Mouse (Mus musculus) hindlimb bud, embryonic 11.5 days (tissue): ENCODE measurements around the gene Sipa1.

ENCODE experiments used
- DNase-seq: peaks from one replicate; pipeline ENCODE4 v3.0.0-alpha.2; 2012; ENCODE audit warnings: low read depth, low spot score; ENCODE audit errors: extremely low spot score

Sipa1 gene

DNA sequence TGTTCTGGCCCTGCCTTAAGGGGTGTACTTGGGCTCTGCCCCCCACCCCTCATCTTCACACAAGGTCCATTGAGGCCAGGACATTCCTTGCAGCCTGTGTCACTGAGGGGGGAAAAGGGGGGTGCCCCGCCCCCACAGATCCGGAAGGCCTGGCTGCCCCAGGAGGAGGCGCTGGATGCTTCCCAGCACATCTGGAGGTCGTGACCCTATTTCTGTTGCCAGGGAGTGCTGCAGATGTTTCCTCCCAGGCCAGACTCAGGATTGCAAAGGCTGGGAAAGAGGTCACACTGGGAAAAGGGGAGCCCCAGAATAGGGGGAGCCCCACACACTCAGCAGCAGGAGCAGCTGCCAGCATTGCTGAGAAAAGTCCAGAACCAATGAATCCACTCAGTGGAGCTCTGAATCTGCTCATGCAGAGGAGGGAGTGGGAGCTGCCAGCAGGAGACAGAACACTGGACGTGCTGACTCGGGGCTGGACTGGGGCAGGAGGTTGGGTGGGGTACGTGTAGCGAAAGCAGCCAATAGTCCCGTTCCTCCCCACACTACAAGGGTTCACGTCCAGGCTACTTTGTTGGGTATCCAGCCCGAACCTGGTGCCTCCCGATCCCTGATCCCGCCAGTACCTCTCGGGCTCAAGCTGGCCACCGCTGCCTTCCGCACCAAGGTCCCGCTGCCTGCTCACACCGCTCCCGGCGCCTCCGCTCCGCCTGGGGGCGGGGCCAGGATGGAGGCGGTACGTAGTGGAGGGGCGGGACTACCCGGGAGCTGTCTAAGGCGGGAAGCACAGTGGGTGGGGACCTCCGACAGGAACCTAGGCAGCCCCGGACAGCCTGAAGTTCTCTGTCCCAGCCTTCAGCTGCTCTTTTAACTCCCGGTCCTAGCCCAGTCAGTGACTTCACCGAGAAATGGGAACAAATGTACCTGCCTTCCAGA, at the start of gene Sipa1:
Gene Sipa1 (minus strand): TSS at position 727 of the 933 bp plus-strand sequence.
- peak; percentile 68 for DNase-seq

DNA sequence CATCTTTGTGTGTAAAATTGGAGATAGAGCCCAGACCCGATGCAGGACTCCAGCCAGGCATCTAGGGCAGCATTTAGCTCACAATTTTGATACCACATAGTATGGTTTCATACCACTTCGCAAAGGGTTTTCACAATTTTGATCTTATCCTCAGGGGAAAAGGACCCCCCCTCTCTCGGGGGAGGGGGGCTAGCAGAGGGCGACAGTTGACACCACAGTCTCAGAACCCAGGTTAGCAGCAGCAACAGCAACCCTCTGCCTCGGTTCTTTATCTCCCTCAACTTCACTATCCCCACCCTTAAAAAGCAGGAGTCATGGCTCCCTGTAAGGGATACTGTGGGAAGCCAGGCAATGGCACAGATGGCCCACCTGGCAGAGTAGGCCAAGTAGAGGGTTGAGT, 49.7 kb upstream of the Sipa1 start:
- no peak for DNase-seq

DNA sequence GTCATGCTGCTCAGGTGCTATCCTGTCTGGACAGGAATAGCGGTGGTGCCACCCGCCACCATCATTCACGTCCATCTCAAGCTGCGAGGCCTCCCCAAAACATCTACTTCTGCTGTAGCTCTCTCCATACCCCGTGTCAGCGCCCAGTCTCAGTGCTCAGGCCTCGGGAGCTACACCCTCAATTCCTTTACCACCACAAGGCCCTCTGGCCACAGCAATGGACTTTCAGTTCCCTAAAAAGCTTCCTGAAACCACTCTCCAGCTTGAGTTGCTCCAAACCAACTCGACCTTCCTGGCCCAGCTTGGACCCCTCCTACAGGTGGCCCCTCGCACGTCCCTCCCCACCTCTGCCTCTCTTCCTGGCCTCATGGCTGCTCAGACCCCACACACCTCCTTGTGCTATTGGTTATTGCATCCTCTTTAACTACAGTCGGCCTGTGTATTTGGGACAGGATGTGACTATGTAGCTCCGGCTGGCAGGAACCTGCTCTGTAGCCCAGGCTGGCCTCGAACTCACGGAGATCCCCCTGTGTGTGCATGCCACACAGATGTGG, 48.5 kb upstream of the Sipa1 start:
- DNase-seq: no peak

DNA sequence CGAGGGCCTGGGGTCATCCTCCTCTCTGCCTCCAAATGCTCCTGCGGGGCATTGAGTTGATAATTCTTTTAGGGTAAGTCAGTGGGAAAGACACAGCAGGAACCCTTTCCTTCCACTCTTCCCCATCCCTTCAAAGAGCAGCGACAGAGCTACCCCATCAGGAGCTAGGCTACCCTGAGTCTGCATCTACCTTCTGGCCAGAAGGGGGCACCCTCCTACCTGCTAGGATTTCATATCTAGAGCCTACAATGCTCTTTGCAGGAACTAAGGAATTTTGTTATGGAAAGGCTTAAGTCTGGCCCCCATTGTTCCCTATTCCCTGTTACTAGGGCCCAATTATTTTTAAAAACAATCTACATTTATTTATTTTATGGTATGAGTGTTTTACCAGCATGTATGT, 47.7 kb upstream of the Sipa1 start:
- DNase-seq: no peak

DNA sequence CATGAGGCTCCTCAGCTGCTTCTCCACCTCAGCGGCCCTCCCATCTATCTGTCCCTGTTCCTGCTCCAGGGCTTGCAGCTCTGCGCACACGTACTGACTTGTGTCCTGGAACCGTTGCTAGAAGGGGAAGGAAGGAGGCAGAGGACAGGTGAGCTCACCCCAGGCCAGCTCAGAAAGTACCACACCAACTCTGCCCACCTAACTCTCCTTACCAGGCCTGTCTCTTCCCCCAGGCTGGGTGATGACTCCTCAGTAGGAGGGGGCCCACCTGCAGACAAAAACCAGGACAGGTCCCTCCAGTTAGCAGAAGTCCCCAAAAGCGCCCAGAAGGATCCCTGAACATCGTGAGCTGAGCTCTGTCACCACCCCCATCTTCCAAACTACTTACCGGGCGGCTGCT, 47.1 kb upstream of the Sipa1 start:
- no peak for DNase-seq

DNA sequence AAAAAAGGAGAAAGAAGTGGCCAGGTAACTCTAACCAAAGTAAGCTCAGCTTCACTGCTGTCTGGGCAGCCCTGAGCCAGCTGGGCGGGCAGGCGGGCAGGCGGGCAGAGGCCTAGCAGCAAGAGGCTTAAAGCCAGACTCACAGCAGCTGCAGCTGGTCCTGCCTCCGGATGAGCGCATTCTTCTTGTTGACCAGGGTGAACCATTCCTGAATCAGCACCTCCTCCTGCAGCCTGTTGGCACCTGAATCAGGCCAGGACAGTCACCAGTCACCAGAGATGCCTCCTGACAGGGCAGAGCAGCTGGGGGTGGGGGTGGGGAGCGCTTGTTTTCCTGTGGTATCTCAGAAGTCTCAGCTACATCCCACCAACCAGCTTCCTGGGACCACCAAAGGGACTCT, 46.6 kb upstream of the Sipa1 start:
- no peak for DNase-seq

DNA sequence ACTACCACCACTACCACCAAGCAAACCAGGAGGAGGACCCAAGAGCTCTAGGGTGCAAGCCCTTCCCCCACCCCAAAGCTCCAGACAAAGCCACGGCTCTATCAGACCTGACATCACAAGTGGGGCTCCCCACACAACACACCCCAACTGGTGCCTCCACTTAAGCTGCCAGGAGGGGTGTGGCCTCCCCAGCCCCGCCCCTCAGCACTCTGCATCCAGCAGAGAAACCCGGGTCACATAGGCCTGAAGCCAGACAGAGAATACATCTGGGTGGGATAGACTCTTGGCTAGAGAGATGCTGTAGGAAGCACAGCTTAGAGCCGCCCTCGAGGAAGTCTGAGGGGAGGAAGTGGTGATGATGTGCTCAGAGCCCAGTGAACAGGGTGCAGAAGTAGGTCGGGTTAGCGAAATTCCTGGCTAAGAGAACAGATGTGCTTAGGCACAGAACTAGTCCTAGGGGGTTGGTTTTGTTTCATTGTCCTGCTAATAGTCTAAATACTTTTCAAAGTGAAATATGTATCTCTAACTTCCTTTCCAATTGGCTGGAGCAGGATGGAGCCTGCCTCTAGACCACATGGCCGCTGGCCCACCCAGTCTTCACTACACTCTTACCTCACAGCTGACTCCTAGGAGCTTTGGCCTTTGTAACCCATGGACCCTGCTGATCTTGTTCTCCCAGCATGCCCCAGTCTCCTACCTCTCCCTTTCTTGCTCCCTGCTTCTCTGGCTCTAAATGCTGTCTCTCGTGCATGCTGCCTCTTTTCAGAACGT, 41.5 kb upstream of the Sipa1 start:
- DNase-seq: no peak

DNA sequence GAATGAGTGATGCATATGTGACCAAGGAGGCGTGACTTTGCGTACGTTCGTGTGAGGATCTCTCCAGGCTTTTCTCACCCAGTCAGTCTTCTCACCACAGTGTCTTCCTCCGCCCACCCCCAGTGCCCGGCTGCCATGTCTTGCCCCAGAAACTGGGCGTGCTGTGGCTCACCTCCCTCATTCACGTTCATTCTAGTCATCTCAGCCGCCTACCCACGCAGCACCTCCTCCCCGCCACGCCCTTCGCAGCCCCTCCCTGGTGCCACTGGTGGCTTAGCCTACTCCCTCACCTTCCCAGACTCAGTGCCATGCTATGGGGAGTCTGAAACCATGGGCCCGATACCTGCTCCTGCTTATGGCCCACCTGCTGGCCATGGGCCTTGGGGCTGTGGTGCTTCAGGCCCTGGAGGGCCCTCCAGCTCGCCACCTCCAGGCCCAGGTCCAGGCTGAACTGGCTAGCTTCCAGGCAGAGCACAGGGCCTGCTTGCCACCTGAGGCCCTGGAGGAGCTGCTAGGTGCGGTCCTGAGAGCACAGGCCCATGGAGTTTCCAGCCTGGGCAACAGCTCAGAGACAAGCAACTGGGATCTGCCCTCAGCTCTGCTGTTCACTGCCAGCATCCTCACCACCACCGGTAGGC, 40.8 kb upstream of the Sipa1 start, which contains the start of gene Kcnk7:
Gene Kcnk7 (plus strand): TSS at position 205 of the 638 bp plus-strand sequence.
- no peak for DNase-seq

DNA sequence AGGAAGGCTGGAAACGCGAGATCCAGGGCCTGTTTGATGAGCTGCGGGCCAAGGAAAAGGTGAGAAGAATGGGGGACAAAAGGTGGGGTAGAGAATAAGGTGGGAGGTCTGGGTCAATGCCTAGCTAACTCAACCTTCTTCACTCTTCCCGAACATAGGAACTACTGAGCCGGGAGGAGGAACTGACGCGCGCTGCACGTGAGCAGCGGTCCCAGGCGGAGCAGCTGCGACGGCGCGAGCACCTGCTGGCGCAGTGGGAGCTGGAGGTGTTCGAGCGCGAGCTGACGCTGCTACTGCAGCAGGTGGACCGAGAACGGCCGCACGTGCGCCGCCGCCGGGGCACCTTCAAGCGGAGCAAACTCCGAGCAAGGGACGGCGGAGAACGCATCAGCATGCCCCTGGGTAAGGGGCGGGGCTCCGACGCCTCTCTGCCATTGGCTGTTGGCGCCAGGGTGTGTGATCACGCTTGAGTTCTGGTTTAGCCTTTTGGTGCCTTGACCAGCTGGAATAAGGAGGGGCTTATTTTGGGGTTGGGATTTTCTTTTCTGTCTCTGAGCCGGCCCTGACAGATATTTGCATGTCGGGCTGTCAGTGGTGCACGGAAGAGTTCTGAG, 32.4 kb upstream of the Sipa1 start:
- no peak for DNase-seq

DNA sequence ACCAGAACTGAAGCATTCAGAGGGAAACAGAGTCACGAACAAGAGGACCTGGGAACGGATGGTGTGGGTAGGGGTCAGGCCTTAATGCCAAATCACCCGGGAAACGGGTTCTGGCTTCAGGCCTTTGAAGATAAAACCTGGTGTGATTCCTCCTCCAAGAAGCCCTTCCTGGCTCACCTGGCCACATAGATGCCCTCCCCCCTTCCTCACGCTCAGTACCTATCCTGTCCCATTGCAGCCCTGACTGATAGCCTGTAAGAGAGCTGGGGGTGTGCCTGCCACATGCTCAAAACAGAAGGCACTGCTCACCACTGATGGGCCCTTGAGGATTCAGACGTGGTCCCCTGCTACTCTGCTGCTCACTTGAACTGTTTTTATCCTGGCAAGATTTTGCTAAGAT, 30.3 kb upstream of the Sipa1 start:
- DNase-seq: no peak

DNA sequence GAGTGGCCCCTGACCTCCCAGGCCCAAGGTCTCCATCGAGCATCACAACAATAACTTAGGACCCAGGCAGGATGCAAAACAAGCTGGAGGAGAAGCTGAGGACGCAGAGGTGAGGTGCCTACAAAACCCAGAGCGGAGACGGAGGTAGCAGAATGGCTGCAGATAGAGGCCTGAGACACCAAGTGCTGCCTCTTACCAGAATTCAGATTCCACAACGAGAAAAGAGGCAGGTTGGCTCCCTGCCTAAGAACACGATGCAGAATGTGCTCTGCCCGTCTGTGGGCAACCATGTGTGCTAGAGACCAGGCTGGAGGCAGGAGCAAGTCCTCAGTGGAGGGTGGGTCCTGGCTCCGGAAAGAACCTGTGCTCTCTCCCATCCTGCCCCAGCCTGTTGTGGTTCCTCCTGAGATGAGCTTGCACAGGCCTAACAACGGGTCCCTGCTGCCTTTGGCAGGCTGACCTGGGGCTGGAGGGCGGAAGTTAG, 29.4 kb upstream of the Sipa1 start:
- DNase-seq: no peak

DNA sequence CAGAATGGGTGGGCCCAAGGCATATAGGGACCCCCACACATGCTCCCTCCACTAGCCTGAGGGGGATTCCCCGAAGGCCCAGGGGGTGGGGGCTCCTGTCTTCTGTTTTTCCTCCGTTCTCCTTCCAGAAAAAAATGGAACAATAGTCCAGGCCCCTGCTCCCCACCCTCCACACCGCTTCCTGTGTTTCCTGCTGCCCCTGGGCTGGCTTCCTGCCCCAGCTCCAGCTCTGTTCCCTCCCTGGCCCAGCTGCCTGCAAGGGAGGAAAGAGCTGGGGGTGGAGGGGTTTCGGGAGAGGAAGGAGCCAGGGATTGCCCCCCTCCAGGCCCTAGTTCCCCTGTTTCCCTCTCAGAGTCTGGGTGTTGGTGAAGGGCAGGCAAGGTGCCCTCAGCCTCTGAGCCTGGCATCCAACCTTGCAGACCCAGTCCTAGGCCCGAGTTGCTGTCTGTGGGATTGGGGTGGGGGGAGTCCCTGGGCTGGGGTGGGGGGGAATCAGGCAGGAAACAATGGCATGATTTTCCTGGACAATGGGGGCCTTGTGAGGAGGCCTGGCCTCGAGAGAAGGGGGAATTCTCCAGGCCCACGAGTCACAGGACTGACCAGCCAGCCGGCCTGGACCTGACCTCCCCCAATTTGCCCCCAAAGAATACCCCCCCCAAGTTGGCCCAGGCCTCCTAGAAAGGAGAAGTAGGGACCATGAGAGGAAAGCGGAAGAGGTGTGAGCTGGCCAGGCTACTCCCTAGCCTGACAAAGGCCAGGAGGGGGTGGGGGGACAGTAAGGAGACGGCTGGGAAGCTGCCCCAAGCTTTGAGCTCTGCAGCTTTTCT, 28.8 kb upstream of the Sipa1 start:
- DNase-seq: no peak

DNA sequence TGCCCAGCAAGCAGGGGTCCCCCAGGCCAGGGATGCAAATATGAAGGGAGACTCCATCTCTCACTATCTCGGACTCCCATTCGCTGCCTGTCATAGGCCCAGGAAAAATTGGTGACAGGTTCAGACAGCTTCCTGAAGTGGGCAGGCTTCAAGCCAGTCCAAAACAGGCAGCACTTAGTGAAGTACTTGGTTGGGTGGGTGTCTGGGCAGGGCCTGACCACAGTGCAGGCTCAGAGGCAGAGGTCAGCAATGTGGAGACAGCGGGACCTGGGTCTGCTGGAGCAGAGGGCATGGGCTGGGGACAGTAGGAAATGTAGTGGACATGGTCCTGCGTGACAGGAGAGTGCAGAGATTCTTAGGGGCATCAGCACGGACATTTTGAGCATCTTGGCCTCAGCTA, 28.1 kb upstream of the Sipa1 start:
- no peak for DNase-seq

DNA sequence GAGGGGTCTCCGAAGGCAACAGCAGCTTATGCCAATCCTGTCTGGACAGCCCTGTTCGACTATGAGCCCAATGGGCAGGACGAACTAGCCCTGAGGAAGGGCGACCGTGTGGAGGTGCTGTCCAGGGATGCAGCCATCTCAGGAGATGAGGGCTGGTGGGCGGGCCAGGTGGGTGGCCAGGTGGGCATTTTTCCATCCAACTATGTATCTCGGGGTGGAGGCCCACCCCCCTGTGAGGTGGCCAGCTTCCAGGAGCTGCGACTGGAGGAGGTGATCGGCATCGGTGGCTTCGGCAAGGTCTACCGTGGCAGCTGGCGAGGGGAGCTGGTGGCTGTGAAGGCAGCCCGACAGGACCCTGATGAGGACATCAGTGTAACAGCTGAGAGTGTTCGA, 26.8 kb upstream of the Sipa1 start:
- no peak for DNase-seq

DNA sequence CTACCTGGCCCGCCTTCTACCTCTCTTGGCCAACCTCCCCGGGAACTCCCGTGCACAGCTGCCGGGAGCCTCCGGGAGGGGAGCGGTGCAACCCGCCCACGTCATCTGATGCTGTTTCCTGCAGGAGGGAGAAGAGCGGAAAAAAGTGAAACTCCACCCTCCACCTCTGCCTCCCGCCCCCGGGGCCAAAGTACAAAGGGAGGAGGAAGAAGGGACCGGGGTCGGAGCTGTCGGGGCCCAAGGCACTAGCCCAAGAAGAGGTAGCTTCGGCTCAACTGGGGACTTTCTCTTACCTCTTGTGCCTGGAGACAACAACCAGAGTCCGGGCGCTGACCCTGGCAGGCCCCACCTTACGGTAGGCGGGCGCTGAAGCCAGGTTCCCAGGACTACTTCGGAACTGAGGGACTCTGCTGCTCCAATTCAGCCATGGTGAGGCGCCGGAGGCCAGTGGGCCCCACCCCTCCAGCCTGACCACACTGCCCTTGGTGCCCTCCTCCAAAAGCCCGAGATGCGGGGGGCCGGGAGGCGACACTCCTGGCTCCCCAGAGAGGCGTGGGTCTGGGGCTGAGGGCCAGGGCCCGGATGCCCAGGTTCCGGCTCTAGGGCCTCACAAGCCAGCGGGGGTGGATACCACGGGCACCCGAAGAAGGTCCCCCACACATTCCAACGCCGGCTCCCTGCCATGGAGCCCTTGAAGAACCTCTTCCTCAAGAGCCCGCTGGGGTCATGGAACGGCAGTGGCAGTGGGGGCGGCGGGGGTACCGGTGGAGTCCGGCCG, 26.2 kb upstream of the Sipa1 start:
- DNase-seq: peak; percentile 26

DNA sequence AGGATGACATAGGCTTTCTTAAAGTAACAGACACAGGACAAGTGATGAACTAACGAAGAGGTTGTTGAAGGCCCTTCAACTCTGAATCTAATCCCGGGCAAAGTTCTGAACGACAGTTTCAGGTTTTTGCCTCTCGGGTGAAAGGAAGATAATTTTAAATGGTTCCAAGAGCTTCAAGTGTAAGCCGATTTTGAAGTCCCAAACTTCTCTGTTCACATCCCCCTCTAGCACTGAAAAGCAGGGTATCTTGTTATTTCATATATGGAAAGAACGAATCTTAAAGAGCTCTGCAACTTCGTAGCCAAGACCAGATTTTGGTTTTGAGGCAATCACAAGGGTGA, 25.6 kb upstream of the Sipa1 start:
- peak; percentile 16 for DNase-seq

DNA sequence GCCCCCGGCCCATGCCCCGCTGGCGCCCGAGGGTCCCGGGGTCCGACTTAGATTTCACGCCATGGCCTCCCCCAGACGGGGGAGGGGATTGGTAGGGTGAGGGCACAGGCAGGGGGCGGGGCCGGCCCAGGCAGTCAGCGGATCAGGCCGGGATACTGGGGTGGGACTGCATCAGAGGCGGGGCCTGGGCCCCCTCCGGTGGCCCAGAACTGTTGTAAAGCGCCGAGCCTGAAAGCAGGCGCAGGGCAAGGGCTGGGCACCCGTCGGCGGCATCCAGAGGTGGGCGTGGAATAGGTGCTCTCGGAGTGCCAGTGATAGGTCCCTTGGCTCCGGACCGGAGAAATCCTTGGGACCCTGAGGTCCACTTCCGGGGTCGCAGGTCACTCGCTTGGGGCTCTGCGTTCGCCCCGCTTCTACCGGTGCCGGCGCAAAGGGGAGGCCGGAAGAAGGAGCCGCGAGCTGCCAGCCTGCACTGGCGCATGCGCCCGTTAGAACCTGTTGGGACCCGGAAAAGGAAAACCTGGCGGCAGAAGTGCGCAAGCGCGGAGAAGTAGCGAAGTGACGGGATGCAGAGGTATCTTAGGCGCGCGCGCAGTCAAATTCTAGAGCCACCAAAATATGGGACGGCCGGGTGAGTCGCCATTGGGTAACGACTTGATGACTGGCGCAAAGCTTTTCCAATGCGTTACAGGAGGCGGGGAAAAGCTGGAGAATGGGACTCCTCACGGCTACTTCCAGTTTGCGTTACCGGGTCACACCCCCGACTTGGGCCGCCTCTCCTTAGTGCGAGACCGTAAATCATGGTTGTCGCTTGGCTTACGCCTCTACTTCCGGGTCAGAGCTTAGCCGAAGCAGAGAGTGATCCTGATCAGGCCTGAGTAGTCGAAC, 24.9 kb upstream of the Sipa1 start, which contains the start of the genes Map3k11 and Pcnx3:
Gene Map3k11 (plus strand): TSS at position 543 of the 888 bp plus-strand sequence.
Gene Pcnx3 (minus strand): TSS at position 709 of the 888 bp plus-strand sequence.
- DNase-seq: peak; percentile 99

DNA sequence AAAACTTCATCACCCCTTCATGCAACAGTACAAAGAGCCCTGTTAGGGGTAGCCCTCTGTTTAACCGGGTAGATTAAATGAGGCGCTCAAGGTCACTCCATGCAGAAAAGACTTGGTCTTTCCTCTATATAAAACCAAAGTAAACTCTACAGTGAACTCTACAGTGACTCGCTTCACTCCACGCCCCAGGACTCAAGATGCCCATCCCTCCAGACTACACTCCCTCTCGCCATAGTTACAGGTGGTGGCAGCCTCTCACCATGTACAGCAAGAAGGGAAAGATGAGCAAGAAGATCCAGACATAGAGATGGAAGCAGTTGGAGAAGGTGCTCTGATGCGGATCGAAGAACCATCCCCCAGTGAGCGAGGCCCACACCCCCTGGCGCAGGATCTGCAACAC, 24.2 kb upstream of the Sipa1 start:
- no peak for DNase-seq
